Mouse (Mus musculus) midbrain, embryonic 11.5 days (tissue): ENCODE measurements around the gene Mest. TPM values are rescaled to one million over a fixed set of nuclear protein-coding genes. Genes with fewer than 3 reads are reported as not detected.
A peak's percentile ranks its signal among the peaks of the same experiment; 100 is the strongest.

Experiments
- ATAC-seq: fragments of 200-750 bp; cut with Nextera tagmentation; 2 replicates; pipeline ENCODE4 v1.8.0; 2017; ENCODE audit warnings: moderate TSS enrichment, moderate library complexity; ENCODE audit not compliant: low FRiP score
- DNase-seq: peaks from one replicate; pipeline ENCODE4 v3.0.0; 2015; ENCODE audit warnings: low spot score; ENCODE audit errors: missing footprints
- H3K27ac ChIP-seq: fragments of 300-500 bp; sonication (generic); 2 replicates; pipeline ENCODE4 v1.5.1; 2014; ENCODE audit warnings: low read depth, low read length
- H3K27me3 ChIP-seq: fragments of 300-500 bp; sonication (generic); 2 replicates; pipeline ENCODE4 v1.6.1; 2014; ENCODE audit warnings: mild to moderate bottlenecking, low read length, moderate library complexity, mixed read lengths; ENCODE audit not compliant: control insufficient read depth, insufficient read depth
- H3K36me3 ChIP-seq: fragments of 300-500 bp; sonication (generic); 2 replicates; pipeline ENCODE4 v1.6.1; 2014; ENCODE audit warnings: mild to moderate bottlenecking, low read length, moderate library complexity, mixed read lengths; ENCODE audit not compliant: control insufficient read depth, insufficient read depth
- H3K4me1 ChIP-seq: fragments of 300-500 bp; sonication (generic); 2 replicates; pipeline ENCODE4 v1.6.1; 2014; ENCODE audit warnings: low read length; ENCODE audit not compliant: control insufficient read depth, insufficient read depth
- H3K4me2 ChIP-seq: fragments of 300-500 bp; sonication (generic); 2 replicates; pipeline ENCODE4 v1.6.1; 2014; ENCODE audit warnings: mild to moderate bottlenecking, moderate library complexity
- H3K4me3 ChIP-seq: fragments of 300-500 bp; sonication (generic); 2 replicates; pipeline ENCODE4 v1.5.1; 2014; ENCODE audit warnings: low read depth, low read length
- H3K9ac ChIP-seq: fragments of 300-500 bp; sonication (generic); 2 replicates; pipeline ENCODE4 v1.6.1; 2014; ENCODE audit warnings: low read length
- H3K9me3 ChIP-seq: fragments of 300-500 bp; sonication (generic); 2 replicates; pipeline ENCODE4 v1.6.1; 2016; ENCODE audit warnings: low read length; ENCODE audit not compliant: control insufficient read depth
- WGBS: fragments of 180-500 bp; shearing (Covaris S2); extraction: QIAGEN DNeasy Blood & Tissue Kit; methylation state at CpG from one replicate; pipeline ENCODE4 v1.1.7; 2014; 5-methylcytosine and 5-hydroxymethylcytosine counted together
- polyA plus RNA-seq: library from polyadenylated mRNA; unstranded; fragments of >200 nt; fragmentation: Nextera tagmentation; extraction: Ambion mirVana; gene quantifications from 2 replicates; pipeline ENCODE4 v1.2.1, GENCODE M21; 2014

The Mest gene
- polyA plus RNA-seq, 1 experiment from 2014 or later = 1,269 TPM

DNA sequence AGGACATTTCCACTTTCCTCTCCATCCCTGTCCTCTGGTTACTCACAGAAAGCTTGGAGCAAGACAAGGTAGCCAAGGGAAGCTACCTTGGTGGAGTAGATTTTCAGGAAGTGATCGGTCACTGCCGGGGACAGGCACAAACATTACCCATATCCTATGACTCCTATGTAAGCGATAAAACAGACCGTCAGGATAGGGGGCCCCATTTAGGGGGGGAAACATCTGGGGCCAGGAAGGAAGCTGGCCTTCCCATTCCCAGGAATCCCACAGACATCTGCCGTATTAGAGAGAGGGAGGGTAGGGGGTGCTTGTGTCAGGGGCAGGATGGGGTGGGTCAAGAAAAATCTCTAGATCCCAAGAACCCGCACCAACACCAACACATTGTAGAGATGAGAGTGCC, 23.2 kb upstream of the Mest start:
- 91% methylated on average over 6 of the region's 6 CpGs for WGBS
- Histone ChIP-seq H3K36me3 (no peaks in the 10 kb centered on the region), H3K9ac (no peak overlapping the region), H3K27ac (no peak overlapping the region), H3K4me2 (no peak overlapping the region), H3K4me3 (no peak overlapping the region), H3K27me3 (no peaks in the 10 kb centered on the region), H3K4me1 (peaks cover 6% of the 10 kb centered on the region), H3K9me3 (no peaks in the 10 kb centered on the region; the same call in 1 of the 2 replicates)
- ATAC-seq = no peak
- DNase-seq = no peak

- ATAC-seq = no peak
- no peaks in the 10 kb centered on the region for H3K36me3 ChIP-seq
- no peak overlapping the region for H3K9ac ChIP-seq
- whole genome bisulfite sequencing = 91% methylated on average over 6 of the region's 6 CpGs
- H3K4me3 ChIP-seq = no peak overlapping the region
- H3K4me2 ChIP-seq = no peak overlapping the region
- no peaks in the 10 kb centered on the region for H3K27me3 ChIP-seq
- H3K27ac ChIP-seq = no peak overlapping the region
- peak; percentile 14 for DNase-seq
- peaks cover 4% of the 10 kb centered on the region for H3K4me1 ChIP-seq
- no peaks in the 10 kb centered on the region for H3K9me3 ChIP-seq
Observed at GRCm38 (mm10) chr6:30702881-30703280, 20.5 kb upstream of the Mest start.

DNA sequence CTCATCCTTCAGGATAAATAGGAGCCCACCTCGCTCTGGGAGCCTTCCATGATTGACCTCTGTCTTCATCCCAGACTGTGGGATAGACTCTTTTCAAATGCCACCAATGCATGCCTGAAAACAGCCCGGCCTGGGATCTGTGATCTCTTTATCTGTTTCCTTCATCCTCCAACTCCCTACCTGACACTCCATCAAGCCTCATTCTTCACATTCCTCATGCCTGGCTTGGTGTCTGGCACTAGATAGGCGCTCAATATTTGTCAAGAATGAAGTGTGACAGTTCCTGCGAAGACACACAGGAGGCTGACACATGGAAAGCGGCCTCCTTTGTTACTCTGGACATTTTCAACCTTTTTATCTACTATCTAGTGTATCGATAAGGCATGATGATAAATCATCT, 19.9 kb upstream of the Mest start:
- no peak for DNase-seq

GRCm38 (mm10) chr6:30703977-30704602, 19.3 kb upstream of the Mest start:
- Histone ChIP-seq H3K4me2 (no peak overlapping the region), H3K27ac (no peak overlapping the region), H3K36me3 (no peaks in the 10 kb centered on the region), H3K27me3 (no peaks in the 10 kb centered on the region), H3K4me3 (no peak overlapping the region), H3K9ac (no peak overlapping the region), H3K9me3 (no peaks in the 10 kb centered on the region), H3K4me1 (peaks cover 7% of the 10 kb centered on the region)
- ATAC-seq (no peak), DNase-seq (no peak)
- 91% methylated on average over 9 of the region's 9 CpGs for WGBS

More for the DNA sequence above, 19.9 kb upstream of the Mest start:
- Histone ChIP-seq H3K4me3 (no peak overlapping the region), H3K27ac (no peak overlapping the region), H3K9ac (no peak overlapping the region), H3K4me2 (no peak overlapping the region), H3K9me3 (no peaks in the 10 kb centered on the region), H3K27me3 (no peaks in the 10 kb centered on the region), H3K4me1 (peaks cover 4% of the 10 kb centered on the region; the same call in 1 of the 2 replicates), H3K36me3 (no peaks in the 10 kb centered on the region)
- ATAC-seq = no peak
- 82% methylated on average over 6 of the region's 6 CpGs for WGBS

DNA sequence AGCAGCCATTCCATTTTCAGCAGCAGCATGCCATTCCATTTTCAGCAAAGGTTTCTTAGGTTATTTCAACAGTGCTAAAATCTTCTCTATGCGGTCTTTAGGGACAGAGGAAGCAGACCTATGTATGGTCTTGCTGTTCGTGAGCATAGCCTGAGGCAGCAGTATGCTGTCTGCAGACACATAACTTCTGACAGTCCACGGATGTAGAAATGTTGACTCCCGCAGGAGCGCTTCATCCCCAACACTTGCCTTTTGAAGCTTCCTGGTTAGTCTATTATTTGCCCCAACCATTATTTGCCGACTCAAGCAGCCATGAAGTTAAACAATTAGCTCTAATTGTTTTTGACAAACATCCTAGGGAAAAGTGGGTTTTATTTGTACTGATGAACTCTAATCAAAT, 14.2 kb upstream of the Mest start:
- Histone ChIP-seq H3K4me3 (no peak overlapping the region), H3K4me1 (peaks cover 12% of the 10 kb centered on the region), H3K27ac (peak overlapping the region; percentile 48), H3K9ac (no peak overlapping the region; the same call in 1 of the 2 replicates), H3K4me2 (no peak overlapping the region), H3K36me3 (no peaks in the 10 kb centered on the region), H3K9me3 (no peaks in the 10 kb centered on the region), H3K27me3 (no peaks in the 10 kb centered on the region)
- no peak for ATAC-seq
- WGBS = 36% methylated on average over 6 of the region's 6 CpGs
- no peak for DNase-seq

GRCm38 (mm10) chr6:30710371-30711364, 12.7 kb upstream of the Mest start:
- Histone ChIP-seq H3K27ac (no peak overlapping the region), H3K4me1 (peaks cover 12% of the 10 kb centered on the region), H3K36me3 (no peaks in the 10 kb centered on the region), H3K9me3 (no peaks in the 10 kb centered on the region), H3K4me2 (no peak overlapping the region), H3K9ac (no peak overlapping the region), H3K27me3 (no peaks in the 10 kb centered on the region), H3K4me3 (no peak overlapping the region)
- ATAC-seq (no peak), DNase-seq (no peak)
- WGBS = 69% methylated on average over 25 of the region's 25 CpGs

GRCm38 (mm10) chr6:30711365-30711763, 12.0 kb upstream of the Mest start:
- no peaks in the 10 kb centered on the region for H3K36me3 ChIP-seq
- H3K9me3 ChIP-seq = no peaks in the 10 kb centered on the region
- H3K4me3 ChIP-seq = no peak overlapping the region
- H3K4me1 ChIP-seq = peaks cover 12% of the 10 kb centered on the region
- H3K9ac ChIP-seq = no peak overlapping the region
- ATAC-seq = no peak
- no peak for DNase-seq
- WGBS = 74% methylated on average over 10 of the region's 10 CpGs
- H3K4me2 ChIP-seq = no peak overlapping the region
- no peaks in the 10 kb centered on the region for H3K27me3 ChIP-seq
- H3K27ac ChIP-seq = no peak overlapping the region

DNA sequence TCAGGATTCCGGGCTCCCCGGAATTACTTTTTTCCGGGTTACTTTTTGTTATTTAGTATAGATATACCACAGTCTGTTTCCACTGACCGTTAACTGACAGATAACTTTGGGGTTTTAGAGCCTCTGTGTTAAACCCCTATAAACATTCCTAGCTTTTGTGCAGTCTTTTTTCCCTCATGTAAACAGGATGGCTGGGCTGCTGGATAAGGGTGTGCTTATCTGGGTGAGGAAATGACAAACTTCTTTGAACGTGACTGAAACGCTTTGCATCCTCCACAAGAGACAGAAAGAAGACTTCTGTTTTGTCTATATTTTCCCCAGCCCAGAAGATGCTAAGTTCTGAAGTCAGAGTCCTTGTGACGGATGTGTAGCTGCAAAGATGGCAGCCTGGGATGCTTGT, 10.9 kb upstream of the Mest start:
- no peak overlapping the region for H3K4me3 ChIP-seq
- H3K4me1 ChIP-seq = peaks cover 9% of the 10 kb centered on the region
- no peak overlapping the region for H3K9ac ChIP-seq
- H3K27me3 ChIP-seq = no peaks in the 10 kb centered on the region
- ATAC-seq (no peak), DNase-seq (no peak)
- no peaks in the 10 kb centered on the region for H3K9me3 ChIP-seq
- H3K4me2 ChIP-seq = no peak overlapping the region
- H3K36me3 ChIP-seq = no peaks in the 10 kb centered on the region
- WGBS = 70% methylated on average over 7 of the region's 7 CpGs
- H3K27ac ChIP-seq = no peak overlapping the region

GRCm38 (mm10) chr6:30713455-30713854, 9.9 kb upstream of the Mest start:
- WGBS = 86% methylated on average over 6 of the region's 6 CpGs
- ATAC-seq = no peak
- Histone ChIP-seq H3K27me3 (no peaks in the 10 kb centered on the region), H3K9ac (no peak overlapping the region), H3K4me2 (no peak overlapping the region), H3K9me3 (no peaks in the 10 kb centered on the region), H3K4me1 (peaks cover 8% of the 10 kb centered on the region), H3K27ac (no peak overlapping the region), H3K36me3 (no peaks in the 10 kb centered on the region), H3K4me3 (no peak overlapping the region)
- DNase-seq = no peak
